Mouse (Mus musculus) megakaryocyte, adult 5-6 weeks (primary cell): ENCODE data around the gene Cuedc2. TPM values are rescaled to one million over a fixed set of nuclear protein-coding genes. Genes with fewer than 3 reads are reported as not detected.
A peak's percentile ranks its signal among the peaks of the same experiment; 100 is the strongest.

Experiments
- ATAC-seq: 2 replicates; pipeline ENCODE4 v1.8.0; 2016; ENCODE audit warnings: mild to moderate bottlenecking, inconsistent platforms; ENCODE audit not compliant: poor library complexity, severe bottlenecking
- total RNA-seq, 2 experiments: library from RNA; stranded (forward) in 1 of 2; stranded (reverse) in 1 of 2; fragments of 153-499, 151-499 nt in 1 of 2; fragments of 221-1000, 200-1000 nt in 1 of 2; gene quantifications; 2 replicates each; pipeline versions ENCODE4 v1.2.3 to v1.2.4; 2015 to 2017

Gene Cuedc2
- total RNA-seq, 2 experiments from 2014 or later: 33.1 to 108 TPM

DNA sequence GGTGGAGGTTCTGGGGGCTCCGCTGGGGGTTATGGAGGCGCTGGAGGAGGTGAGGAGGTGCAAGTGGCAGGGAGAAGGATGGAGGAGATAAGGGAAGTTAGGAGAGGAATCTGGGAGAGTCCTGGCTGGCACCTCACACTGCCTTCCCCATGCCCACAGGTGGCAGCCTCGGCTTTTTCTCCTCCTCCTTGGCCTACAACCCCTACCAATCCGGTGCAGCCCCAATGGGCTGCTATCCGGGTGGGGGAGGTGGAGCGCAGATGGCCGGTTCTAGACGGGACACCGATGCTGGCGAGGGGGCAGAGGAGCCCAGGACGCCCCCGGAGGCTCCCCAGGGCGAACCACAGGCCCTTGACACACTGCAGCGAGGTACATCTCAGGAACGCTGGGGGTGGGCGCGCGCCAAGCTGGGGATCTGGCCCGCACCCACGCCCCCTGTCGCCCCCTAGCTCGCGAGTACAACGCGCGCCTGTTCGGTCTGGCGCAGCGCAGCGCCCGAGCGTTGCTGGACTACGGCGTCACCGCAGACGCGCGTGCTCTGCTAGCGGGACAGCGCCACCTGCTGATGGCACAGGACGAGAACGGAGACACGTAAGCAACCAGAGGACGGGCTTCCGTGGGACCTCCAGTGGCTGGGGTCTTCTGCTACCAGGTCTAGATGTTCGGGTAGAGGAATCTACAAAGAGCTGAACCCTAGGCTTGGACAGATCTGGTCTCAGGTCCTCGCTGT, 29.6 kb downstream of the Cuedc2 start:
- ATAC-seq: peak; percentile 52

DNA sequence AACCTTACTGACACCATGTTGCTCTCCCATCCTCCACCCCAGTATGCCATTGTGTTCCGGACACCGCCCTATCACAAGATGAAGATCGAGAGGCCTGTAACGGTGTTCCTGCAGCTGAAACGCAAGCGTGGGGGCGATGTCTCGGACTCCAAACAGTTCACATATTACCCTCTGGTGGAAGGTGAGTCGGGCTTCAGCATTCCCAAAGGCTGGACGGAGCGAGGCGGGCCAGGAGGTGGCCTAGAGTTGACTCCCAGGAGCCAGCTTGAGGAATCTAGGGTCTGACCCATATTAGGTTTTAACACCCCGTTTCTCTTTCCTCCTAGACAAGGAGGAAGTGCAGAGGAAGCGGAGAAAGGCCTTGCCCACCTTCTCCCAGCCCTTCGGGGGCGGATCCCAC, 30.2 kb downstream of the Cuedc2 start:
- no peak for ATAC-seq

DNA sequence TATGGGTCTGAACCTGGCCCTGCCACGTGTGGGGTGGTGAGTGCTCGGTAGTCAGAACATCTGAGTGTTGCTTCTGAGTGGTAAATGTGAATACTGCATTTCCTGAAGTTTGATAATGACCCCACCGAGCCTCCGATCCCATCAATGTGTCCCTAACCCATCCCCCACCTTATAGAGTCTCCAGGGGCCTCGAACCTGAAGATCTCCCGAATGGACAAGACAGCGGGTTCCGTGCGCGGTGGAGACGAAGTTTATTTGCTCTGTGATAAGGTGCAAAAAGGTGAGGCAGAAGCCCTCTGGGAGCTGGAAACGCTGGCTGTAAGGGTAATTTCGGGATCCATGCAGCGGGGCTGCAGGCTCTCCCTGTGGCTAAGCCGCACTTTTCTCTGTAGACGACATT, 30.7 kb downstream of the Cuedc2 start:
- no peak for ATAC-seq

DNA sequence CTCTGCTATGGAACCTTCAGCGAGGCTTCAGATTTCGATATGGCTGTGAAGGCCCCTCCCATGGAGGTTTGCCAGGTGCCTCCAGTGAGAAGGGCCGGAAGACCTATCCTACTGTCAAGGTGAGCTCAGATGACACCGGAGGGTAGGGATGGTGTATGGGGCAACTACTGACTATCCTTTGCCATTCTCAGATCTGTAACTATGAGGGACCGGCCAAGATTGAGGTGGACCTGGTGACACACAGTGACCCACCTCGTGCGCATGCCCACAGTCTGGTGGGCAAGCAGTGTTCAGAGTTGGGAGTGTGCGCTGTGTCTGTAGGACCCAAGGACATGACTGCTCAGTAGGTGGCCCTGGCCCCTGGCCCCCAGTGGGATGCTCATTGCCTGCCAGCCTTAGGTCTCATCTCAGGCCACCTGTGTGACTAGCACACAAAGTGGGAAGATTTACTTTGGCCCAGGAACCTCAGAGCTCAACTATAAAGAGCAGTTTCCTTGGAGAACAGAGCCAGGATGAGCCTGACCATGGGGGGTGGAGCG, 31.7 kb downstream of the Cuedc2 start:
- ATAC-seq: no peak

DNA sequence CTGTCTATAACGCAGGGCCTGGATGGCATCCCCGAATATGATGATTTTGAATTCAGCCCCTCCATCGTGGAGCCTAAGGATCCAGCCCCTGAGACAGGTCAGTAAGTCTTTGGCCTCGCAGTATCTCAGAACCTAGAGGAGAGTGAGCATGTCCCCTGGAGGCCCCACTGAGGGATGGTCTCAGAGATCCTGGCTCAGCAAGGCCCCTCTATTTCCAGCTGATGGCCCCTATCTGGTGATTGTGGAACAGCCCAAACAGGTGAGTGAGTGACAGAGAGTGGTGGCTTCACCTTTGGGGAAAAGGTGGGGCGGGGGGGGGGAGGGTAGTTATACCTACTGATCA, 32.3 kb downstream of the Cuedc2 start:
- ATAC-seq: no peak

DNA sequence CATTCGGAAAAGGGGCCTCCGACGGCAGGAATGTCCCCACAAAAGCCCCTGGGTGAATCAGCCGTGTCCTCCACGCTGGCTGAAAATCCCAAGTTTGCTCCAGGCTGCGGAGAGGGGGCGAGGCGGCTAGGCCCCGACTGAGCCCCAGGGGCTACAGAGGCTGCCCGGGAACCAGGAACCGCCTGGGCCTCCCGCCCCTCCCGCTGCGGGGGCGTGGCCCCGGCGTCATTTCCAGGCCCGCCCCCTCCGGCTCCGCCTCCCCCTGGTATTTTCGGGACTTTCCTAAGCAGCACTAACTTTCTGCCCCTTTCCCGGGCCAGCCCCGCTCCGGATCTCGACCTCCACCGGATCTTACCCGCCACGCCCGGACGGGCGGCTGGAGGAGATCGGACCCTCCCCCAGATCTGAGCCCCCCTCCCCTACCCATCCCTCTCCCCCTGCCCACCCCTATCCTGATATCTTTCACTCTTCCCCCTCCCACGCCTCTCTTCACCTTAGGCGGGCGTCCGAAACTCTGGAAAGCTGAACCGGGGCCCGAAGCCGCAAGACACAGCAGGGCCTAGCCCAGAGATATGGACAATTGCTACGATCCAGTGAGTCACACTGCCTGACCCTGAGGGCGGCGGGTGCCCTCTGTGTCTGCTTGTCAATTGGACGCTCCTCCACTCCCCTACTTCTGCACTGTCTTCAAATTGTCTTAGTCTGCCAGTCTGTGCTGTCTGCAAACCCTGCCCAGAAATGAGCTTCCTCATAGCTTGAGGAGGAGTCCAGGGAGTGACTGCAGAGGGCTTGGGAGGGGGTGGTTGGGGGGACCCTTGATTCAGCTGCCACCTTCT, 32.9 kb downstream of the Cuedc2 start:
- peak; percentile 67 for ATAC-seq

DNA sequence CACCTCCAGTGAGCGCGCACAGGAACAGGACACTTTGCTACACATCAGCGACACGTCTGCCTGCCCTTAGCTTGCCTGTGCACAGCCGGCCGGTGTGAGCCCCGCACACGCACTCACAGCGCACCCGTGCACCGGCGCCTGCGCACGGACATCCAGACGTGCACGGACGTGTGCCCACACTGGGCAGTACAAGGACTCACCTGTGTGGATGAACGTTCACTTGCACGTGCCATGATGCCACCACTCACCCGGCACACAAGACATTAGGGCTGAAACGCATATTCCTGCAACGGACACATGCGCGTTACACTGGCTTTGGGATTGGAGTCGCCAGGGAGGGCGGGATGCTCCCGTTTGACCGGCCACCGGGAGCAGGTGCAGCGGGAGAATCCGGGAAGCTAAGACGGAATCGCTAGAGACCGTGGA, 33.6 kb downstream of the Cuedc2 start:
- peak; percentile 30 for ATAC-seq

DNA sequence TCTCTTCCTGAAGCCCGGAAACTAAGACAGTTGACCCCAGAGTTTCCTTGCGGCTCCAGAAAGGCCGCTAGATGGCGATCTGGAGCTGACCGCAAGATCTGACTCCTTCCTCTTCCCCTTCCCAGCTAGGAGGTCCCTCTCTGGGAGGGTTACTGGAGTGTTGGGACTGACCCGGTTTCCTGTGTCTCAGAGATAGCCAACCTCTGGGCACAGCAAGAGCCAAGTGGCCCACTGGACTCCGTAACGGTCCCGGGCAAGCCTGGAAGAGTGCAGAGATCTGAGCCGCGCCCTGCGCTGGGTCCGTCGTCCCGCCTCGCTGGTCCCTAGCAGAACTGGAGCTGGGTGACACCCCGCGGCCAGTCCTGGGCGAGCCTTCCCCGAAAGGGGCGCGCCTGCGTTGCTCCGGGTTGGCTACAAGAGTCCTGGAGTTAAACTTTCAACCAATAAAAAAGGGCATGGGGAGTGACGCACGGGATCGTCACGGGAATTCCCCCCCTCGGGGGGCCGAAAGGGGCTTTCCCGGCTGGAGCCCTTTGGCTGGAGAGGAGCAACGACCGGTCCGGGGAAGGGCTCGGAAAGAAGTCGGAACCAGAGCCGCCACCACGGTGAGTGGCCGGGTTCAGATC, 34.2 kb downstream of the Cuedc2 start, which contains the start of gene Nfkb2:
Nfkb2 (plus strand) TSS at position 105 of the 626 bp plus-strand sequence.
- peak; percentile 73 for ATAC-seq

DNA sequence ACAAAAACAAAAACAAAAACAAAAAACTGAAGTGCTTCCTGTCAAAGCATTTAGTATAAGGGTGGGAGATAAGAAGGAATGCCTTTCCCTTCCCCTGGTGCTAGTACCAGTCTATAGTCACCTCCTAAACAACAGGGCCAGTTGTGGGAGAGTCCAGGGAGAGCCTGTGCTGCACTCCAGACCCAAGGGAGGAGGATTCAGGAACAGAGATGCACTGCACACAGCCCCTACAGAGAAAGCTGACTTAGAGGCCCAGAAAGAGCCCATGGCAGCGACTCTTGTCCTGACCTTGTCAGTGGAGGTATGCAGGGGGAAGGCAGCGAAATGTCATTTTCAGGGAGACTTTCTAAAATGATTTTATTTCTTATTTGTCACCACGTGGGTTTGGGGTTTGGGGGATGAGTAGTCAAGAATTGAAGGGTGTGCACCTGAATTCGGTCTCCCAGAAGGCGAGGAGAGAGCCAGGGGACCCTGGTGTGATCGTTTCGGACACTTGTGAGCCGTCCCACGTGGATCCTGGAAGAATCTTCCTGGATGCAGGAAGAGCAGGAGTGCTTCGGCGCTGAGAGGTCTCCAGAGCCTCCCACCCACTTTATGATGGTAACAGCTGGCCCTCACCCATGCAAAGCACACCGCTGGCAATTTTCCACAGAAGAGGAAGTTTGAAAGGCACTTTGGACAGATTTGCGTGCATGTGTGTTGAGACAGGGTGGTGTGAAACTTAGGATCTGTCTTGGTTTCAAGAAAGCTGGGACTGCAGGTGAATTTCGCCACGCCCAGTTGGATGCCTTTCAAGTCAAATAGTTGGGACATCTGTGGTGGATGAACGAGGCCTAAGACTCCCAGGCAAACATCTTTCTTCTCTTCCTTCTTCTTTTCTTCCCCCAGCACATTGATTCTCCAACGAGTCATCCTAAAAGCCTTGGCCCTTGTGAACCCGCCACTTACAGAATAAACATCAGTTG, 35.0 kb downstream of the Cuedc2 start:
- no peak for ATAC-seq

DNA sequence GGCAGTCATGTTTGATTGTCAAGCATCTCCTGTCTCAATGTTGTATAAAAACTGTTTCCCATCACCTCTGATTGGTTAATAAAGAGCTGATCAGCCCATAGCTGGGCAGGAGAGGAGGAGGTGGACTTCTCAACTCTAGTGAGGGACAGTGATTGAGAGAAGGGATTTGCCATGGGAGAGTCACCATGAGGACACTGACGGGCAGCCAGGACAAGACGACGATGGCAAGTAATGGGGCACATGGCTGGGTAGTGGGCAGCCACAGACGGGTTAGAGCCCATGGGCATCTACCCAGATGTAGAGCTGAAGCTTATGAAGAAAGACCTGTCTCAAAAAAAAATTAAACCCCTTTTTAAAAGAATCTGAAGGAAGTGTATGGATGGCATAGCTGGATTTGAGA, 36.0 kb downstream of the Cuedc2 start:
- ATAC-seq: no peak

DNA sequence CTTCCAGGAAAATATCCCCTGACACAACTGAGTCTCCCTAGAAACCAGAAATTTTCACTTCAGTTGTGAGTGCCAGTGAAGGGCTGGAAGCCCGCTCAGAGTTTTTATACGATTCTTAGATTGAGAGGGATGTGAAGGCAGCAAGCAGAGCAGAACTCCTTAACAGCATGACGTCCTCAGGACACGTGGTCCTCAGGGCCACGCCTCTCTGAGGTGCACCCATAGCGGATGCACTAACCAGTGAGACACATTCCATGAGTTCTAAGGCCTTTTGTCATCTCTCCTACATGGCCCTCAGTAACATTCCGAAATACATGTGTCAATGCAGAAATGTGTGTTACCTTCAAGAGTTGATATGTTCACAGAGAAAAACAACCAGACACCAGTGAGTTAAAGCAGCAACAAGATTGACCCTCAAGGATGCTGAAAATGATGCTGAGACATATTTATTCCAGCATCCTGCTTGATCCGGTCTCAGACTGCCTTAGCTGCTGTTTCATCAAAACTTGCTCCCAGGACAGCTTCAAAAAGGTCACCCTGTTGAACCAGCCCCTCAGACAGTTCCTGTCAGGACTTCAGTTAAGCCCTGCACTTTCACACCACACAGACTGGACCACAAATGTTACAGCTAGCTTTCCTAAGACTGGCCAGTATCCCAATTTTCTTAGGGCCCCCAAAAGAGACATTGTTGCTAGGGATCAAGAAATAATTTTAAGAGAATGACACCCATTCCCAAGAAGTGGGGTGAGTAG, 38.0 kb downstream of the Cuedc2 start:
- ATAC-seq: no peak

DNA sequence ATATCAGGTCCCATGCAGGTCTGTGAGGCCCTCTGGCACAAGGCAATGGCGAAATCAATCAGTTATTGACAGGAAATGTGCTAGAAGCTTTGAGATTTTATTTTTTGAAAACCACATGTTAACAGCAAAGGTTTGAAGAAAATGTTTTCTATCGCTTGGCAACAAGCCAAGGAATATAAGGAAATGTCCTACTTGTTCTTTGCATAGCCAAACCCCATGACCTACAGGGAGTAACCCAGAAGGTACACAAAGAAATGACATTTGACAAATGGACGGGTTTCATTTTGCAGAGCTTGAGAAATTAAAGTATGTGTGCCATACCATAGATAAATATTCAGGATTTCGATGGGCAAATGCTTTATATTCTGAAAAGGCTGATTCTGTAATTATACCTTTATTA, 41.6 kb downstream of the Cuedc2 start:
- ATAC-seq: no peak

DNA sequence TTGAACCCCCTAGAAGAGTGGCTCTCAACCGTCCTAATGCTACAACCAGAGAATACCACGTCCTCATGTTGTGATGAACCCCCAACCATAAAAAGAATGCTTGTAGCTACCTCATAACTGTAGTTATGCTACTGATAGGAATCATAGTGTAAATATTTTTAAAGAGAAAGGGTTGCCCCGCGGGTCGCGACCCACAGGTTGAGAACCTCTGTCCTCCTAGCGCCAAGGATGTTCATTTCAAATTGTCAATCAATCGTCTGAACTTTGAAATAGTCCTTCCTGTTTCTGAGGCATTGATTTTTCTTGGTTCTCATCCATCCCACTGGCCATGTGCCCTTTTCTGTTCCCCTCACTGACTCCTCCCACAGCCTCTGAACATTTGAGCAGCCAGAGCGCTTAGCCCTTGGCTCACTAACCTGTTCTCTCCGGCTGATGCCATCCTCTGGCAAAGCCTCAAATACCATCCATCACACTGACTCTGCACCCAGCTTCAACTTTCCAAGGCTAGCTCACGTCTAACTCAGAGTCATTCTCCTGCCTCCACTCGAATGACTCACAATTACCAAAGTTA, 47.9 kb downstream of the Cuedc2 start:
- no peak for ATAC-seq

DNA sequence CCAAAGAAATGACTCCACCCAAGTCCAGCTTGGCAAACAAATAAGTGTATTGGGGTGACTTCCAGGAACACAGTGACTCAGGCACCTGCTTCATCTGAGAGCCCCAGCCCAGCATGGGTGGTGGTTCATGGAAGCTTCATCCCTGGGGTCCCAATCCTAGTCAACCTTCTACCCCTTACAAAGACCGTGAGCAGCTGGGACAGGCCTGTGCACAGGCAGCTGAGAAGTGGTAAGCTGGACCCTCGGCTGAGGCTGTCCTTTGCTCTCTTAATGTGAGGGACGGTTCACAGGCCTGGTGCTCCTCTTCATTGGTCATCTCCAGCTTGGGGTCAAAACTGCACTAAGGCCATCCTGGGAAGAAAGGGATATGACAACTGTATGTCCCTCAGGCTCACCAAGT, 50.9 kb downstream of the Cuedc2 start:
- ATAC-seq: no peak

DNA sequence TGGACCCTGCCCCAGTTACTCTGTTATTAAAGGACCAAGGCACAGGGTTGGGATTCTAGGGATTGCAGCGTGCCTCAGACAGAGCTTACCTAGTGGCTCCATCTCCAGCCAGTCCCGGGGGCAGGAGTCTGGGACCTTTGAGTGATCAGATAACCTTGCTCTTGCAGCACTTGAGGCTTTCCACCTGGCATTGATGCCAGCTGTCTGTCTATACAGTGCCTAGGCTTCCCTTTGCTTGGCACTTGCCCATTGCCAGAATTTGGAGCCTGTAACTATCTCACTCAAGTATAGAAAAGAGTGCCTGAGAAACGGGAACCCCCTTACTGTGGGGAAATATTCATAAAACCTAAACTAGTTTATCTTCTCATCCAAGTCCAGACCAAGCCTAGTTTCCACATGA, 51.6 kb downstream of the Cuedc2 start:
- no peak for ATAC-seq

DNA sequence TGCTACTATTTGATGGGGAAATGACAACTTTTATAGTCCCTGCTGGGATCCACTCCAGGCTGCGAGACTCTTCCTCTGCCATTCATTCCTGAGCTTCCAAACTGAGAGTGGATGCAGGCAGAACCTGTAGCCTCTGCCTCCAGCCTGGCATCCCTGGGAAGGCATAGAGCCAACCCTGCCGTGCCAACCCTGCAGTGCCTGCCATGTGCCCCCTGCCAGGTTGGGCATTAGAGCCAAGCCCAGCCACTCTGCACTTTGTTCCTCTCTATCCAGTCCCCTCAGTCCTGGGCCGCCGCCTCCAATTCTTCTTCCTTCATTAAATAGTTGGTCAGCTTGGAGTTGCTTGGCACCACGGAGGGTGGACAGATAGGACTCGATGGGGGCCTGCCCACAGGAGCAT, 52.5 kb downstream of the Cuedc2 start:
- no peak for ATAC-seq

DNA sequence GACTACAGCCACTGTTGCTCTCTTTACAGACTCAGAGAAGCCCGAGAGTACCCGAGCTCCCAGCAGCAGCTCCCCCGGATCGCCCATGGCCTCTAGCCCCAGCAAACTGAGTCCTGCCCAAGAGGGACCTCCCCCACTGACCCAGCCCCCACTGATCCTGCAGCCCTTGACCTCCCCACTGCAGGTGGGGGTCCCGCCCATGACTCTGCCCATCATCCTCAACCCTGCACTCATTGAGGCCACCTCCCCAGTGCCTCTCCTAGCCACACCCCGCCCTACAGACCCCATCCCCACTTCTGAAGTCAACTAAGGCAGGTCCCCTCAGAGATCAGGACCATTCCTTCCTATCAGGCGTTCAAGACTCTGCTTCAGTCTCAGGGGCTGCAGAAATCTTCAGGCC, 52.9 kb downstream of the Cuedc2 start:
- ATAC-seq: no peak

DNA sequence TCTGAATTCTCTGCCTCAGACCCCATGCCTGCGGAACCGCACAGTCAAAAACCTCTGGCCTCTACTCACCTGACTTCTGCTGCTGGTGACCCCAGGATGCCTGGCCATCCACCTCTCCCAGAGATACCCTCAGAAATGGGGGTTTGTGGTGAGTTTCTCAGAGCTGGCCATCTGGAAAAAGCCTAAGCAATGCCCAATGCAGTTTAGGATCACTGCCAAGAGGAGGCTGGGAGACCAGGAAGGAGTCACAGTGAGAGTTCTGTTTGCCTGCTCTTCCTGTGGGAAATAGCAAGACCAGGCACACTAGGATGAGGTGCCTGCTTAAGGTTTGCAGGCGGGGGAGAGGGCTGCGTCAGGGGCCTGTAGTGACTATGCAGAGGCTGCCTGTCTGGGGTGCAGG, 53.8 kb downstream of the Cuedc2 start:
- no peak for ATAC-seq

DNA sequence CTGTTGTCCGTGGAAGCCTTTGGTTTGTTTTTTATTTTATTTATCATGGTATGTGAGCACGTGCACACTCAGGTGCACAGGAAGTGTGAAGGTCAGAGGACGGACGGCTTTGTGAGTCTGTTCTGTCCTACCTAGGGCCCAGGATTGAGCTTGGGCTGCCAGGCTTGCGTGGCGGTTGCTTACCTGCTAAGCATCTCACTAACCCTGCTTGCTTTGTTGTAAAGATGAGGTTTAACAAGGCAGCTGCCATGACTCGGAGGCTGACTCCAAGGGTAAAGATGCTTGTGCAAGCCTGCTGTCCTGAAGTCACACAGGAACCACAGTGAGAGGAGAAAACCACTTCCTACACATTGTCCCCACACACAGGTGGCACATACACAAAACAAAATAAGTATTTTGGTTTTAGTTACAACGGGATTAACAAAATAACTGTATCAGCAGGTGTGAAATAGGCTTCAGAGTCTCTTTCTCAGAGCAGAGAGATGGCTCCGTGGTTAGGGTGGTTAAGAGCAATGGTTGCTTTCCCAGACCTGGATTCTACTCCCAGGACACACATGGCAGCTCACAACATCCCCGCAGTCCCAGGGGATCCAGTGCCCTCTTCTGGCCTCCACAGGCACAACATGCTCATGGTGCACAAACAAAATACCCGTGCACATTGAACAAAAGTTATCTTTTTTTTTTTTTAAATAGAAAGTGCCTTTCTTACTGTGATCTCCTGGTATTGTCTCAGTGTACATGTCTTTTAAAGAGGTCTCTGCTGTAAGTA, 56.2 kb downstream of the Cuedc2 start:
- ATAC-seq: no peak
